8 mouse cellular contexts compared by ENCODE assay signal in genomic region chr13:58359304-58359653, GRCm38 (mm10). TPM values are rescaled to one million over a fixed set of nuclear protein-coding genes. Genes with fewer than 3 reads are reported as not detected.
A peak's percentile ranks its signal among the peaks of the same experiment; 100 is the strongest.
DNase-seq lines count a peak whose midpoint lies in the region; ATAC-seq and TF ChIP-seq lines count a peak whose summit lies in the region.

No protein-coding gene starts in this region.

- H3K9me3 ChIP-seq in embryonic facial prominence, embryonic 15.5 days (replicated peaks): no peaks in the 10 kb centered on the region
- no peaks in the 10 kb centered on the region for H3K9me3 ChIP-seq in intestine, postnatal 0 days (ENCODE audit: control insufficient read depth)
- H3K9me3 ChIP-seq in neural tube, embryonic 12.5 days: no peaks in the 10 kb centered on the region

- peak overlapping the region; percentile 33; the same call in 1 of the 2 replicates for H3K4me3 ChIP-seq in liver, adult 2 months (ENCODE audit: insufficient read depth, low read depth, low read length)
- peak overlapping the region; percentile 69 for H3K4me3 ChIP-seq in embryonic facial prominence, embryonic 15.5 days (replicated peaks)
- peak overlapping the region; percentile 68 for H3K4me3 ChIP-seq in intestine, postnatal 0 days (ENCODE audit: low read depth, low read length)
- peak overlapping the region; percentile 73 for H3K4me3 ChIP-seq in neural tube, embryonic 12.5 days

- no peak for DNase-seq in liver, adult 2 months (ENCODE audit: extremely low read depth, low read depth, low spot score)
- no peak for DNase-seq in liver
- no peak for DNase-seq in frontal cortex, postnatal 14 days (ENCODE audit: low spot score in 2 of 2)
- no peak for DNase-seq in thymus, postnatal 4 days
- DNase-seq in cerebellum, postnatal 10 days: no peak

- no peak for TF ChIP-seq POLR2A in liver, adult 2 months (IDR thresholded peaks at IDR 0.05; ENCODE audit: extremely low read depth, insufficient read depth, low read length)

- WGBS in liver, adult 2 months: 7% methylated on average over 7 of the region's 7 CpGs
- 4% methylated on average over 7 of the region's 7 CpGs for WGBS in embryonic facial prominence, embryonic 15.5 days
- 3% methylated on average over 7 of the region's 7 CpGs for WGBS in intestine, postnatal 0 days
- 2% methylated on average over 7 of the region's 7 CpGs for WGBS in neural tube, embryonic 12.5 days

- H3K4me2 ChIP-seq in embryonic facial prominence, embryonic 15.5 days (replicated peaks): peak overlapping the region; percentile 99
- peak overlapping the region; percentile 99 for H3K4me2 ChIP-seq in intestine, postnatal 0 days (replicated peaks; ENCODE audit: low read depth)
- peak overlapping the region; percentile 98 for H3K4me2 ChIP-seq in neural tube, embryonic 12.5 days (replicated peaks)

- no peaks in the 10 kb centered on the region for H3K79me2 ChIP-seq in liver, adult 2 months (ENCODE audit: control insufficient read depth, insufficient read depth, low read length)

- no peaks in the 10 kb centered on the region for H3K36me3 ChIP-seq in liver, adult 2 months (ENCODE audit: control insufficient read depth, insufficient read depth, low read length)
- no peaks in the 10 kb centered on the region for H3K36me3 ChIP-seq in embryonic facial prominence, embryonic 15.5 days
- H3K36me3 ChIP-seq in intestine, postnatal 0 days (ENCODE audit: control insufficient read depth, insufficient read depth): no peaks in the 10 kb centered on the region
- H3K36me3 ChIP-seq in neural tube, embryonic 12.5 days: no peaks in the 10 kb centered on the region

- no peak overlapping the region for H3K27ac ChIP-seq in liver, adult 2 months (replicated peaks; ENCODE audit: insufficient read depth, low read depth, low read length)
- H3K27ac ChIP-seq in embryonic facial prominence, embryonic 15.5 days (replicated peaks): peak overlapping the region; percentile 74; the same call in 1 of the 2 replicates
- peak overlapping the region; percentile 70 for H3K27ac ChIP-seq in intestine, postnatal 0 days (ENCODE audit: low read depth, low read length)
- H3K27ac ChIP-seq in neural tube, embryonic 12.5 days: no peak overlapping the region

- H3K27me3 ChIP-seq in liver, adult 2 months (ENCODE audit: control insufficient read depth, insufficient read depth, low read length): no peaks in the 10 kb centered on the region
- no peaks in the 10 kb centered on the region for H3K27me3 ChIP-seq in embryonic facial prominence, embryonic 15.5 days
- H3K27me3 ChIP-seq in intestine, postnatal 0 days (replicated peaks; ENCODE audit: control insufficient read depth, insufficient read depth, low read length): 0 out of 2 replicates have a peak, but pooled peaks cover 2% of the 10 kb centered on the region
- H3K27me3 ChIP-seq in neural tube, embryonic 12.5 days (replicated peaks): no peaks in the 10 kb centered on the region

- no peak; the same call in 1 of the 2 replicates for ATAC-seq in embryonic facial prominence, embryonic 15.5 days (ENCODE audit: insufficient number of reproducible peaks, low FRiP score, low TSS enrichment, low read depth)
- peak; percentile 62 for ATAC-seq in intestine, postnatal 0 days
- ATAC-seq in neural tube, embryonic 12.5 days (ENCODE audit: low FRiP score, low read depth): peak; percentile 75

- no peak for TF ChIP-seq CTCF in liver, adult 2 months (IDR thresholded peaks at IDR 0.05; ENCODE audit: low read depth, low read length)
- TF ChIP-seq CTCF in intestine, postnatal 0 days (IDR thresholded peaks at IDR 0.05; ENCODE audit: low read depth): no peak

- H3K9ac ChIP-seq in liver, adult 2 months (ENCODE audit: low read depth, low read length): peak overlapping the region; percentile 33; the same call in 1 of the 2 replicates
- no peak overlapping the region for H3K9ac ChIP-seq in embryonic facial prominence, embryonic 15.5 days
- peak overlapping the region; percentile 47 for H3K9ac ChIP-seq in intestine, postnatal 0 days (ENCODE audit: low read depth, low read length)
- H3K9ac ChIP-seq in neural tube, embryonic 12.5 days: no peak overlapping the region

- no peaks in the 10 kb centered on the region for H3K4me1 ChIP-seq in liver, adult 2 months (ENCODE audit: control insufficient read depth, insufficient read depth, low read length)
- no peaks in the 10 kb centered on the region for H3K4me1 ChIP-seq in embryonic facial prominence, embryonic 15.5 days
- H3K4me1 ChIP-seq in intestine, postnatal 0 days (replicated peaks; ENCODE audit: control insufficient read depth, insufficient read depth, low read length): no peaks in the 10 kb centered on the region; the same call in 1 of the 2 replicates
- H3K4me1 ChIP-seq in neural tube, embryonic 12.5 days: 0 out of 2 replicates have a peak, but pooled peaks cover 5% of the 10 kb centered on the region

RNA-seq across cellular contexts. Expression of gene Kif27, which starts 0.4 kb away (rescaled TPM):
- total RNA-seq in liver, adult 2 months (2014; rRNA removed): under 0.01 TPM in 1 of 2 replicates, not detected in the other
- not detected in 2 replicates for polyA plus RNA-seq in liver, adult 2 months (2012; rRNA removed)
- 1.4 and 2.2 TPM in 2 replicates for polyA plus RNA-seq in embryonic facial prominence, embryonic 15.5 days (2015; fragmentation: Nextera tagmentation; extraction: Ambion mirVana)
- 0.55 and 0.71 TPM in 2 replicates for polyA plus RNA-seq in intestine, postnatal 0 days (2015; fragmentation: Nextera tagmentation; extraction: Ambion mirVana)
- polyA plus RNA-seq in neural tube, embryonic 12.5 days (2016; fragmentation: Nextera tagmentation; extraction: Ambion mirVana): 1.1 and 2.4 TPM in 2 replicates

RNA-seq across cellular contexts. Expression of gene 2210016F16Rik, which starts 25.7 kb away (rescaled TPM):
- total RNA-seq in liver, adult 2 months (2014; rRNA removed): 26.8 and 27.3 TPM in 2 replicates
- polyA plus RNA-seq in liver, adult 2 months (2012; rRNA removed): 19.0 and 19.3 TPM in 2 replicates
- polyA plus RNA-seq in embryonic facial prominence, embryonic 15.5 days (2015; fragmentation: Nextera tagmentation; extraction: Ambion mirVana): 30.0 and 30.1 TPM in 2 replicates
- 83.0 and 86.1 TPM in 2 replicates for polyA plus RNA-seq in intestine, postnatal 0 days (2015; fragmentation: Nextera tagmentation; extraction: Ambion mirVana)
- polyA plus RNA-seq in neural tube, embryonic 12.5 days (2016; fragmentation: Nextera tagmentation; extraction: Ambion mirVana): 27.6 and 28.0 TPM in 2 replicates

RNA-seq across cellular contexts. Expression of gene Rmi1, which starts 42.8 kb away (rescaled TPM):
- 9.3 and 9.5 TPM in 2 replicates for total RNA-seq in liver, adult 2 months (2014; rRNA removed)
- 5.1 and 5.4 TPM in 2 replicates for polyA plus RNA-seq in liver, adult 2 months (2012; rRNA removed)
- 24.4 and 26.1 TPM in 2 replicates for polyA plus RNA-seq in embryonic facial prominence, embryonic 15.5 days (2015; fragmentation: Nextera tagmentation; extraction: Ambion mirVana)
- polyA plus RNA-seq in intestine, postnatal 0 days (2015; fragmentation: Nextera tagmentation; extraction: Ambion mirVana): 13.2 and 14.0 TPM in 2 replicates
- 25.5 and 31.2 TPM in 2 replicates for polyA plus RNA-seq in neural tube, embryonic 12.5 days (2016; fragmentation: Nextera tagmentation; extraction: Ambion mirVana)

RNA-seq across cellular contexts. Expression of gene Hnrnpk, which starts 43.9 kb away (rescaled TPM):
- total RNA-seq in liver, adult 2 months (2014; rRNA removed): 241 and 280 TPM in 2 replicates
- 140 and 162 TPM in 2 replicates for polyA plus RNA-seq in liver, adult 2 months (2012; rRNA removed)
- 1,301 and 1,310 TPM in 2 replicates for polyA plus RNA-seq in embryonic facial prominence, embryonic 15.5 days (2015; fragmentation: Nextera tagmentation; extraction: Ambion mirVana)
- polyA plus RNA-seq in intestine, postnatal 0 days (2015; fragmentation: Nextera tagmentation; extraction: Ambion mirVana): 424 and 449 TPM in 2 replicates
- 1,935 and 2,000 TPM in 2 replicates for polyA plus RNA-seq in neural tube, embryonic 12.5 days (2016; fragmentation: Nextera tagmentation; extraction: Ambion mirVana)

Comparison
In these comparisons a context has a peak if more than half of its experiments do, and no peak if none do; other contexts are left out.
1. H3K27ac ChIP-seq: peak in embryonic facial prominence, embryonic 15.5 days (single experiment) and intestine, postnatal 0 days (single experiment); none in liver, adult 2 months (single experiment) and neural tube, embryonic 12.5 days (single experiment).
2. H3K9ac ChIP-seq: peak in liver, adult 2 months (single experiment) and intestine, postnatal 0 days (single experiment); none in embryonic facial prominence, embryonic 15.5 days (single experiment) and neural tube, embryonic 12.5 days (single experiment).
3. Peak in every context shown above with its lines, with median percentiles within 50 percentile points of each other: H3K4me3 ChIP-seq and H3K4me2 ChIP-seq.